Mouse (Mus musculus) liver, adult 2 months (tissue): ENCODE results near the gene Gm11027. TPM values are rescaled to one million over a fixed set of nuclear protein-coding genes. Genes with fewer than 3 reads are reported as not detected.
"Not testable (repeated sequence)": the region's sequence is repeated elsewhere in the genome, so short reads cannot be mapped to it uniquely, and the experiment has no call there.

ENCODE experiments used
- DNase-seq: peaks from one replicate; pipeline ENCODE4 v3.0.0-alpha.2; 2011; ENCODE audit warnings: low read depth, low spot score; ENCODE audit errors: extremely low read depth
- H3K27ac ChIP-seq: fragments of 200-500 bp; replicated peaks from 2 replicates; pipeline ENCODE4 v1.5.1; 2012; ENCODE audit warnings: low read depth, mild to moderate bottlenecking, control low read depth, inconsistent platforms, low read length; ENCODE audit not compliant: insufficient read depth
- H3K27me3 ChIP-seq: fragments of 200-500 bp; 2 replicates; pipeline ENCODE4 v1.6.1; 2012; ENCODE audit warnings: mild to moderate bottlenecking, moderate library complexity, low read length, inconsistent platforms; ENCODE audit not compliant: control insufficient read depth, insufficient read depth
- H3K36me3 ChIP-seq: fragments of 200-500 bp; 2 replicates; pipeline ENCODE4 v1.6.1; 2012; ENCODE audit warnings: low read length, inconsistent platforms; ENCODE audit not compliant: control insufficient read depth, insufficient read depth
- H3K4me1 ChIP-seq: fragments of 200-500 bp; 2 replicates; pipeline ENCODE4 v1.6.1; 2011; ENCODE audit warnings: low read length; ENCODE audit not compliant: control insufficient read depth, insufficient read depth
- H3K4me3 ChIP-seq: fragments of 200-500 bp; 2 replicates; pipeline ENCODE4 v1.5.1; 2011; ENCODE audit warnings: low read depth, mild to moderate bottlenecking, control low read depth, low read length, moderate library complexity; ENCODE audit not compliant: insufficient read depth
- H3K79me2 ChIP-seq: fragments of 200-500 bp; 2 replicates; pipeline ENCODE4 v1.6.1; 2012; ENCODE audit warnings: inconsistent platforms, mild to moderate bottlenecking, low read length, moderate library complexity; ENCODE audit not compliant: control insufficient read depth, insufficient read depth
- H3K9ac ChIP-seq: fragments of 200-500 bp; 2 replicates; pipeline ENCODE4 v1.6.1; 2012; ENCODE audit warnings: low read depth, mild to moderate bottlenecking, control low read depth, inconsistent platforms, low read length
- CTCF ChIP-seq: fragments of 200-500 bp; IDR thresholded peaks from 2 replicates; pipeline ENCODE4 v1.5.1; 2011; ENCODE audit warnings: low read depth, low read length, control low read depth
- POLR2A ChIP-seq: fragments of 200-500 bp; IDR thresholded peaks from 2 replicates; pipeline ENCODE4 v1.6.1; 2011; ENCODE audit warnings: low read length, control low read depth; ENCODE audit not compliant: insufficient read depth; ENCODE audit errors: extremely low read depth
- WGBS: fragments of 180-500 bp; shearing (Covaris S2); methylation state at CpG from one replicate; pipeline ENCODE4 v1.1.7; 2018; 5-methylcytosine and 5-hydroxymethylcytosine counted together
- polyA plus RNA-seq: library from polyadenylated mRNA; depleted of rRNA; stranded (reverse); fragments of >200 nt; gene quantifications from 2 replicates; pipeline ENCODE4 v1.2.3, GENCODE M21; 2012; rRNA removed
- total RNA-seq: library from RNA; depleted of rRNA; stranded (reverse); fragments of >200 nt; gene quantifications from 2 replicates; pipeline ENCODE4 v1.2.3, GENCODE M21; 2014; rRNA removed

Gm11027 gene
- total RNA-seq, result not detected in 2 replicates
- polyA plus RNA-seq, result not detected in 2 replicates

- H3K27ac ChIP-seq, H3K27me3 ChIP-seq, H3K4me3 ChIP-seq, H3K36me3 ChIP-seq, H3K4me1 ChIP-seq, DNase-seq, H3K9ac ChIP-seq, H3K79me2 ChIP-seq: not testable (repeated sequence)
- 87% methylated on average over 2 of the region's 2 CpGs for WGBS
Measured at GRCm38 (mm10) chr12:116275086-116275485, at the start of gene Gm11027. Gene Gm11027 (plus strand): TSS chr12:116275386.

- H3K27ac ChIP-seq, result no peak overlapping the region
- H3K36me3 ChIP-seq, result peaks cover 19% of the 10 kb centered on the region
- no peak overlapping the region for H3K9ac ChIP-seq
- no peaks in the 10 kb centered on the region for H3K27me3 ChIP-seq
- WGBS, result 93% methylated on average over 10 of the region's 10 CpGs
- TF ChIP-seq CTCF (no peak), POLR2A (no peak)
- no peak overlapping the region for H3K4me3 ChIP-seq
- no peaks in the 10 kb centered on the region for H3K79me2 ChIP-seq
- H3K4me1 ChIP-seq, result no peaks in the 10 kb centered on the region; the same call in 1 of the 2 replicates
- no peak for DNase-seq
Measured at GRCm38 (mm10) chr12:116226289-116227057, 48.7 kb upstream of the Gm11027 start.

GRCm38 (mm10) chr12:116229451-116229850 is 45.7 kb upstream of the Gm11027 start:
- Histone ChIP-seq H3K27ac (no peak overlapping the region), H3K79me2 (no peaks in the 10 kb centered on the region)
- WGBS, result 89% methylated on average over 3 of the region's 3 CpGs

GRCm38 (mm10) chr12:116231612-116232011 is 43.6 kb upstream of the Gm11027 start:
- H3K4me1 ChIP-seq, result peaks cover 2% of the 10 kb centered on the region; the same call in 1 of the 2 replicates
- no peaks in the 10 kb centered on the region for H3K27me3 ChIP-seq
- H3K79me2 ChIP-seq, result no peaks in the 10 kb centered on the region
- peak overlapping the region; percentile 15; the same call in 1 of the 2 replicates for H3K9ac ChIP-seq
- TF ChIP-seq CTCF (no peak), POLR2A (no peak)
- H3K4me3 ChIP-seq, result peak overlapping the region; percentile 27; the same call in 1 of the 2 replicates
- H3K36me3 ChIP-seq, result peaks cover 4% of the 10 kb centered on the region; the same call in 1 of the 2 replicates
- 14% methylated on average over 12 of the region's 12 CpGs for WGBS
- peak; percentile 71 for DNase-seq
- H3K27ac ChIP-seq, result no peak overlapping the region

More at GRCm38 (mm10) chr12:116229451-116229850, 45.7 kb upstream of the Gm11027 start:
- H3K4me1 ChIP-seq, result peaks cover 2% of the 10 kb centered on the region; the same call in 1 of the 2 replicates
- H3K9ac ChIP-seq, result no peak overlapping the region
- peaks cover 16% of the 10 kb centered on the region for H3K36me3 ChIP-seq
- no peaks in the 10 kb centered on the region for H3K27me3 ChIP-seq
- H3K4me3 ChIP-seq, result no peak overlapping the region
- TF ChIP-seq CTCF (no peak), POLR2A (no peak)
- no peak for DNase-seq

GRCm38 (mm10) chr12:116232061-116232460 is 43.1 kb upstream of the Gm11027 start:
- no peak overlapping the region for H3K4me3 ChIP-seq
- no peak overlapping the region for H3K9ac ChIP-seq
- 67% methylated on average over 1 of the region's 1 CpGs for WGBS
- H3K27me3 ChIP-seq, result no peaks in the 10 kb centered on the region
- H3K36me3 ChIP-seq, result peaks cover 2% of the 10 kb centered on the region; the same call in 1 of the 2 replicates
- no peak overlapping the region for H3K27ac ChIP-seq
- no peaks in the 10 kb centered on the region for H3K79me2 ChIP-seq
- no peak for DNase-seq
- no peak for TF ChIP-seq POLR2A
- TF ChIP-seq CTCF, result no peak
- H3K4me1 ChIP-seq, result peaks cover 2% of the 10 kb centered on the region; the same call in 1 of the 2 replicates

- Histone ChIP-seq H3K36me3 (peaks cover 2% of the 10 kb centered on the region; the same call in 1 of the 2 replicates), H3K79me2 (no peaks in the 10 kb centered on the region), H3K27me3 (no peaks in the 10 kb centered on the region), H3K4me3 (no peak overlapping the region), H3K27ac (no peak overlapping the region), H3K9ac (no peak overlapping the region), H3K4me1 (peaks cover 2% of the 10 kb centered on the region; the same call in 1 of the 2 replicates)
- TF ChIP-seq CTCF (0 out of 2 replicates have a peak, but pooled peaks have one; percentile 13), POLR2A (no peak)
- DNase-seq, result no peak
- 81% methylated on average over 4 of the region's 4 CpGs for WGBS
Measured at GRCm38 (mm10) chr12:116235356-116235755, 39.8 kb upstream of the Gm11027 start.
